Mouse (Mus musculus) bone marrow, adult 2 months (tissue): ENCODE data around the gene Exosc10.

Experiments used
- CTCF ChIP-seq: fragments of 200-500 bp; IDR thresholded peaks from 2 replicates; pipeline ENCODE4 v1.5.1; 2011; ENCODE audit warnings: low read length, control low read depth; ENCODE audit not compliant: control insufficient read depth, insufficient read depth
- POLR2A ChIP-seq: fragments of 200-500 bp; IDR thresholded peaks from 2 replicates; pipeline ENCODE4 v1.6.1; 2011; ENCODE audit warnings: low read depth, mild to moderate bottlenecking, control low read depth, low read length, borderline replicate concordance; ENCODE audit not compliant: control insufficient read depth

- no peak for TF ChIP-seq CTCF
- TF ChIP-seq POLR2A = no peak
These were observed 34.7 kb upstream of the Exosc10 start for GRCm38 (mm10) chr4:148523538-148523937.
